Comparison of ENCODE assay signal across 19 mouse cellular contexts in the genomic region with DNA sequence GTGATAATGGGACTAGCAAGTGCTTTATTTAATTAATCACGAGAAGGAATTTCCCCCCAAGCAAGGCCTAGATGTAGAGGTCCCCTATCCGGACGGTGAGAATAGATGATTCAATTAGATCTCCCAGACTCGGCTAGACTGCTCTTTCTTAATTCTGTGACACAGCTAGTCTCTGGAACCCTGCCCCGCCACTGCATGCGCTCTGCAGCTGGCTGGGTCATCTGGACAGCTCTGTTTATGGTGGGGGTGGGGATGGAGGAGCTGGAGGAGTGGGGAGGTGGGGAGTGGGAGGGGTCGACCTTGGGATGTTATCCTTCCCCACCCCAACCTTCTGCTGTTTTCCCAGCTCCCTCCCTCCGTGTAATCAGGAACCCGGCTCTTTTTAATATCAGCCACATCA.
DNase-seq lines count a peak whose midpoint lies in the region; ATAC-seq and TF ChIP-seq lines count a peak whose summit lies in the region.
"Had no signal": no experiment of that assay in that cellular context is flagged by ENCODE, and none has a peak within 500 bp of the region (broad histone marks: within the 10 kb centered on the region; RNA-seq: fewer than 3 reads in every experiment).

No protein-coding gene starts in this region.

- intact Hi-C loops in gastrocnemius, postnatal 14 days (cut with DNase I; ENCODE audit: low total_unique reads), result no loop called here

- no peaks in the 10 kb centered on the region; the same call in 1 of the 2 replicates for H3K4me1 ChIP-seq in kidney, postnatal 0 days (replicated peaks; ENCODE audit: insufficient read depth, low read length)
- H3K4me1 ChIP-seq in hindbrain, embryonic 14.5 days (replicated peaks; ENCODE audit: control insufficient read depth, insufficient read depth, low read length), result peaks cover 12% of the 10 kb centered on the region; the same call in 1 of the 2 replicates
- H3K4me1 ChIP-seq in forebrain, embryonic 15.5 days, result no peaks in the 10 kb centered on the region

- peak; percentile 4 for DNase-seq in kidney, postnatal 0 days (ENCODE audit: low spot score)
- DNase-seq in kidney, adult 8-10 months, result no peak
- DNase-seq in retina, embryonic 14.5 days (ENCODE audit: low spot score), result peak; percentile 22
- DNase-seq in retina, postnatal 1 day, result no peak
- no peak for DNase-seq in hindbrain, embryonic 14.5 days (ENCODE audit: low spot score)
- no peak for DNase-seq in gastrocnemius, postnatal 14 days
- DNase-seq: adrenal gland, postnatal 10 days; cerebellum, adult 18-20 months; gastrocnemius, postnatal 10 days; heart, adult 2 months; left cerebral cortex, postnatal 4 days; lung, adult 18-20 months; lung, postnatal 36 days; right cerebral cortex, postnatal 4 days; thymus, postnatal 14 days had no signal

- no peak for TF ChIP-seq CTCF in kidney, postnatal 0 days (IDR thresholded peaks at IDR 0.05; ENCODE audit: low read depth)

- no peak overlapping the region for H3K4me3 ChIP-seq in kidney, postnatal 0 days (replicated peaks; ENCODE audit: low read depth, low read length)
- no peak overlapping the region for H3K4me3 ChIP-seq in hindbrain, embryonic 14.5 days (replicated peaks; ENCODE audit: low read length)
- H3K4me3 ChIP-seq in forebrain, embryonic 15.5 days, result no peak overlapping the region
- H3K4me3 ChIP-seq: heart, adult 2 months; midbrain, embryonic 12.5 days; neural tube, embryonic 12.5 days had no signal

- no peaks in the 10 kb centered on the region for H3K36me3 ChIP-seq in kidney, postnatal 0 days (ENCODE audit: insufficient read depth, low read length)
- H3K36me3 ChIP-seq in hindbrain, embryonic 14.5 days (replicated peaks; ENCODE audit: control insufficient read depth, insufficient read depth), result no peaks in the 10 kb centered on the region
- H3K36me3 ChIP-seq in forebrain, embryonic 15.5 days, result no peaks in the 10 kb centered on the region
- H3K36me3 ChIP-seq: G1E; midbrain, embryonic 12.5 days; neural tube, embryonic 12.5 days had no signal

- no peak for ATAC-seq in kidney, postnatal 0 days (replicated peaks; ENCODE audit: low FRiP score, low read depth)
- peak; percentile 40; the same call in 1 of the 2 replicates for ATAC-seq in hindbrain, embryonic 14.5 days (ENCODE audit: low FRiP score)
- ATAC-seq in forebrain, embryonic 15.5 days (replicated peaks), result no peak

- WGBS in kidney, postnatal 0 days, result 15% methylated on average over 9 of the region's 9 CpGs
- 18% methylated on average over 9 of the region's 9 CpGs for WGBS in hindbrain, embryonic 14.5 days
- WGBS in forebrain, embryonic 15.5 days, result 31% methylated on average over 9 of the region's 9 CpGs

- H3K4me2 ChIP-seq in kidney, postnatal 0 days (ENCODE audit: low read length), result no peak overlapping the region
- no peak overlapping the region for H3K4me2 ChIP-seq in hindbrain, embryonic 14.5 days (replicated peaks)
- no peak overlapping the region for H3K4me2 ChIP-seq in forebrain, embryonic 15.5 days (replicated peaks)
- H3K4me2 ChIP-seq: midbrain, embryonic 12.5 days; neural tube, embryonic 12.5 days had no signal

- H3K9ac ChIP-seq in kidney, postnatal 0 days (ENCODE audit: low read depth, low read length), result no peak overlapping the region
- H3K9ac ChIP-seq in hindbrain, embryonic 14.5 days, result no peak overlapping the region
- H3K9ac ChIP-seq in forebrain, embryonic 15.5 days (replicated peaks), result no peak overlapping the region
- H3K9ac ChIP-seq: midbrain, embryonic 12.5 days; neural tube, embryonic 12.5 days had no signal

- H3K27me3 ChIP-seq in kidney, postnatal 0 days (ENCODE audit: insufficient read depth, low read length), result no peaks in the 10 kb centered on the region
- no peaks in the 10 kb centered on the region for H3K27me3 ChIP-seq in hindbrain, embryonic 14.5 days (ENCODE audit: control insufficient read depth, insufficient read depth, low read length)
- H3K27me3 ChIP-seq in forebrain, embryonic 15.5 days, result no peaks in the 10 kb centered on the region
- H3K27me3 ChIP-seq: midbrain, embryonic 12.5 days; neural tube, embryonic 12.5 days had no signal

- H3K27ac ChIP-seq in kidney, postnatal 0 days, result no peak overlapping the region
- peak overlapping the region; percentile 58 for H3K27ac ChIP-seq in hindbrain, embryonic 14.5 days
- no peak overlapping the region for H3K27ac ChIP-seq in forebrain, embryonic 15.5 days (replicated peaks)
- H3K27ac ChIP-seq: heart, adult 2 months; midbrain, embryonic 12.5 days; neural tube, embryonic 12.5 days had no signal

- H3K9me3 ChIP-seq in kidney, postnatal 0 days (replicated peaks; ENCODE audit: low read length), result no peaks in the 10 kb centered on the region
- no peaks in the 10 kb centered on the region for H3K9me3 ChIP-seq in hindbrain, embryonic 14.5 days (ENCODE audit: control insufficient read depth, low read length)
- H3K9me3 ChIP-seq in forebrain, embryonic 15.5 days, result no peaks in the 10 kb centered on the region
- H3K9me3 ChIP-seq: midbrain, embryonic 12.5 days; neural tube, embryonic 12.5 days had no signal

Comparison
In these comparisons a context has a peak if more than half of its experiments do, and no peak if none do; other contexts are left out.
1. DNase-seq: peak in kidney, postnatal 0 days (single experiment) and retina, embryonic 14.5 days (single experiment); none in kidney, adult 8-10 months (0 of 2), retina, postnatal 1 day (single experiment), hindbrain, embryonic 14.5 days (single experiment) and gastrocnemius, postnatal 14 days (single experiment).